Mouse (Mus musculus): ENCODE measurements around the gene Gm17631. TPM values are rescaled to one million over a fixed set of nuclear protein-coding genes. Genes with fewer than 3 reads are reported as not detected.
"Not testable (repeated sequence)": the region's sequence is repeated elsewhere in the genome, so short reads cannot be mapped to it uniquely, and the experiment has no call there.

Gene Gm17631
- not detected for total RNA-seq (2022)

GRCm38 (mm10) chr6:129862349-129862748 is at the start of gene Gm17631:
TSS of gene Gm17631 (plus strand) at chr6:129862649.
- not testable (repeated sequence) for DNase-seq (ENCODE audit: low spot score)

GRCm38 (mm10) chr6:129817731-129818130 is 44.7 kb upstream of the Gm17631 start:
- DNase-seq (ENCODE audit: low spot score) = no peak

GRCm38 (mm10) chr6:129824004-129824403 is 38.4 kb upstream of the Gm17631 start:
- DNase-seq (ENCODE audit: low spot score) = no peak

GRCm38 (mm10) chr6:129825559-129825958 is 36.9 kb upstream of the Gm17631 start:
- DNase-seq (ENCODE audit: low spot score) = no peak

- DNase-seq (ENCODE audit: low spot score) = no peak
Measured at GRCm38 (mm10) chr6:129876549-129876948, 14.1 kb downstream of the Gm17631 start, which contains the start of gene Klra17. TSS of gene Klra17 (minus strand) at chr6:129876672.

- no peak for DNase-seq (ENCODE audit: low spot score)
Measured at GRCm38 (mm10) chr6:129882525-129882924, 20.1 kb downstream of the Gm17631 start.

Other genes with a start within 250 kb of the Gm17631 start
- gene Klrk1, start 238.8 kb upstream of the Gm17631 start, total RNA-seq (2022) = under 1 TPM in 2 of 4 experiments, not detected in 2; 0.27 to 0.34 TPM
- not detected for gene Klrc3, start 219.3 kb upstream of the Gm17631 start, total RNA-seq (2022)
- gene Klrc2, start 202.0 kb upstream of the Gm17631 start, total RNA-seq (2022) = not detected
- gene Klrc1, start 183.7 kb upstream of the Gm17631 start, total RNA-seq (2022) = under 1 TPM in 1 of 4 experiments, not detected in 3; 0.22 TPM
- gene Klri1, start 145.5 kb upstream of the Gm17631 start, total RNA-seq (2022) = not detected
- gene Klri2, start 122.2 kb upstream of the Gm17631 start, total RNA-seq (2022) = not detected
- gene Gm156, start 78.4 kb upstream of the Gm17631 start, total RNA-seq (2022) = not detected
- not detected for gene Klra17, start 14.0 kb downstream of the Gm17631 start, total RNA-seq (2022)
- gene Klra5, start 55.0 kb downstream of the Gm17631 start, total RNA-seq (2022) = not detected
- not detected for gene Klra6, start 164.3 kb downstream of the Gm17631 start, total RNA-seq (2022)
- gene Klra4, start 204.6 kb downstream of the Gm17631 start, total RNA-seq (2022) = not detected

All from heart, adult 8-10 months (tissue).